Mouse (Mus musculus) heart, adult 8-10 months (tissue): ENCODE data around the gene Cdkl2. TPM values are rescaled to one million over a fixed set of nuclear protein-coding genes. Genes with fewer than 3 reads are reported as not detected.

Experiments
- DNase-seq: peaks from one replicate; pipeline ENCODE4 v3.0.0; 2022; ENCODE audit warnings: low spot score
- total RNA-seq, 4 experiments: library from RNA; stranded (reverse); gene quantifications; 2 replicates each; pipeline ENCODE4 v1.2.4; 2022

Gene Cdkl2
- total RNA-seq = 1 to 10 TPM; 4.2 to 6.9 (median 5.6) TPM

- DNase-seq = no peak
Observed at GRCm38 (mm10) chr5:92043783-92044182, at the start of gene Cdkl2. Cdkl2 (minus strand) TSS chr5:92043883.

DNA sequence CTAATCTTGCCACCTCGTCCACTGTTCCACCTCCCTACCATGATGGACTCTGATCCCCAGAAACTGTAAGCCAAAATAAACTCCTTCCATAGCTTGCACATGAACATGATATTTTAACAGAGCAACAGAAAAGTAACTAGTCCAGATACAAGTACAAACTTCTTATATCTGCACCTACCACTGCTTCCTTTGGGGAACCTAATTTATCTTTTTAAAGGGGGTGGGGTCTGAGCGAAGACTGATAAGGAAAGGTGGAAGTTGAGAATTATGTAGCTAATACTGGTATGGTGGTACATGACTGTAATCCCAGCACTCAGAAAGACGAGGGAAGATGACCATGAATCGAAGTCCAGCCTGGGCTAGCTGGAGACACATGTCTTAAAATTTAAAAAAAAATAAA is 43.8 kb upstream of the Cdkl2 start:
- DNase-seq = no peak

- no peak for DNase-seq
Observed at GRCm38 (mm10) chr5:92085821-92086550, 42.3 kb upstream of the Cdkl2 start.

GRCm38 (mm10) chr5:92085246-92085645 is 41.6 kb upstream of the Cdkl2 start:
- no peak for DNase-seq

DNA sequence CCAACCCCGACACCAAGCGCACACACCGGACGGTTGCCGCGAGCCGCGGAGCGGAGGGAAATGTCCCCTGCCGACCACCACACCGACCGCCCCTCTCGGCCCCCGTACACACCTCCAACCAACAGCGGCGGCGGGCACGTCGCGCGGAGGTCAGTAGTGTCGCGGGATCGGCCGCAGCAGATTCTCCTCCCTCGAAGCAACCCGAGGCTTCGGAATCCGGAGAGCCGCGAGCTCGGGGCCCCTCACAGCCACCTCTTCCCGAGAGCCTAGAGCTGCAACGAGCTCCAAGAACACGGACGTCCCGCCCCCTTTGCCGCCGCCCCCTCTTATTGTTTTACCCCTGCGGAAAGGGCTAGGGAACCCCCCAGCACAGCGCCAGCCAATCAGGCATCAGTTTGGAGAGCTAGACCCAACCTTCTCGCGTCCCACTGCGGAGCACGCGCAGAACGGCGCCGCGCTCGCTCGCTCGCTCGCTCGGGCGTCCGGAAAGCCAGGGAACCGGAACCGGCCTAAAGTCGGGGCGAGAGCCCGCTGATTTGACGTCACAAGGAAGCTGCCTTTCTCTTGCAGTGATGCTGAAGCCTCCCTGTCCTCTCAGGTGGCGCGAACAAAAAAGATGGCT is 39.8 kb upstream of the Cdkl2 start, which contains the start of gene G3bp2:
TSS of gene G3bp2 (minus strand) at position 303 of the 622 bp plus-strand sequence.
- DNase-seq = peak; percentile 97

- DNase-seq = peak; percentile 44
Observed at GRCm38 (mm10) chr5:92082821-92083401, 39.2 kb upstream of the Cdkl2 start.

GRCm38 (mm10) chr5:92081326-92081725 is 37.6 kb upstream of the Cdkl2 start:
- no peak for DNase-seq

DNA sequence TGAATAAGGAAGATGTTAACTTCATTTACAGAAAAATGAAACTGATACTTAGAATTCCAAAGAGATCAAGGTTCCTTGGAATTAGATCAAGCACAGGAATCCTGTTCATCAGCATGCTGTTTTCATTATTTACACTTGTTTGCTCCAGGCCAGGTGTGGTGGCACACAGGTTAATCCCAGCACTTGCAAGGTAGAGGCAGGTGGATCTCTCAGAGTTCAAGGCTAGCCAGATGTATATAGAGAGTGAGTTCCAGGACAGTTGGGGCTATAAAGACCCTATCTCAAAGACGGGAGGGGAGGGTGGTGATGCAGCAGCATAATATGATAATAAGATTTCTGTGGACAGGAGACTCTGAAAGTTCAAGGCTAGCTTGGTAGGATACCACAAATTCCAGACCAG is 36.7 kb upstream of the Cdkl2 start:
- no peak for DNase-seq

DNA sequence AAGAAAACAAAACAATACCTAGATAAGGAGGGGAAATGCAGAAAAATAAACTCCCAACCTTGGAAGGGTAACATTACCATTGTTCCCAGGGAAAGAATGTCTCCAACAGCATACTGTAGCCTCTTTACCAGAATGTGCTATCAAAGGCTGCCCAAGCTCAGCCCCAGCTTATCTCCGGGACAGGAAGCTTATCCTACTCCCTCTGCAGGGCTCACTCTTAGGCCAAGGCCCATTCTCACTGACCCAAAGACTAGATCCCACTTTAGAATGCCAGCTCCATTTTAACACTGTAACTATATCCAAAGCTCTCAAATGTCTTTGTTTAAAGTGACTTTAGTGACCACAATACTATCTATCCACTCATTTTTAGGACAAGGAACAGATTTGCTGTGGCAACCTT is 35.6 kb upstream of the Cdkl2 start:
- DNase-seq = no peak

GRCm38 (mm10) chr5:92078751-92079150 is 35.1 kb upstream of the Cdkl2 start:
- DNase-seq = no peak

- DNase-seq = no peak
Observed at GRCm38 (mm10) chr5:92076273-92076672, 32.6 kb upstream of the Cdkl2 start.

DNA sequence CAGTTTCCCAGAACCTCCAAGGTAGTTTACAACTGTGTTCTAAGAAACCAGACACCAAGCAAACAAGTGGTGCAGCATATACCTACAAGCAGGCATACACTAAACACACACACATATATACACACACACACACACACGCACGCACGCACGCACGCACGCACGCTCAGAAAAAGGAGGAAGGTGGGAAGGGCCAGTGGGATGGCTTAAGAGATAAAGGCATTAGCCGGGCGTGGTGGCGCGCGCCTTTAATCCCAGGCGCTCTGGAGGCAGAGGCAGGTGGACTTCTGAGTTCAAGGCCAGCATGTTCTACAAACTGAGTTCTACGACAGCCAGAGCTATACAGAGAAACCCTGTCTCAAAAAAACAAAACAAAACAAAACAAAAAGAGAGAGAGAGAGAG is 30.4 kb upstream of the Cdkl2 start:
- DNase-seq = no peak

DNA sequence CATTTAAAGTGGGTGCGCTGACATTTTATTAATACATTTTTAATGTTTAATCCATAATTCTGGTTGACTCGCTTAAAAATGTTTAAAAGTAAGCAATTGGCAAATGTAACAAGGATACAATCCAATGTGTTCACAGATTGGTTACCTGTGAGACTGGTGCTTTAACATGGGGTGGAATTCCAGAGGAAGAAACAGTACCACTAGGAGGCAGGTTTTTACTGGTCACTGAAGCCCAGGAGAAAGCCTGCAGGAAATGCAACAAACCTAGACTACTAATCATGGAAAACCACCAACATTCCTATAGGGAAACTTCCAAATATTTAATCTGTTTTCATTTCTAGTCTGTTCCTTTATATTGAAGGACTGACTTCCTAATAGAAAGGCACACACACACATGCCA is 19.5 kb upstream of the Cdkl2 start:
- DNase-seq = no peak

- DNase-seq = no peak
Observed at GRCm38 (mm10) chr5:92052866-92053265, 9.2 kb upstream of the Cdkl2 start.

GRCm38 (mm10) chr5:92050419-92050818 is 6.7 kb upstream of the Cdkl2 start:
- no peak for DNase-seq

DNA sequence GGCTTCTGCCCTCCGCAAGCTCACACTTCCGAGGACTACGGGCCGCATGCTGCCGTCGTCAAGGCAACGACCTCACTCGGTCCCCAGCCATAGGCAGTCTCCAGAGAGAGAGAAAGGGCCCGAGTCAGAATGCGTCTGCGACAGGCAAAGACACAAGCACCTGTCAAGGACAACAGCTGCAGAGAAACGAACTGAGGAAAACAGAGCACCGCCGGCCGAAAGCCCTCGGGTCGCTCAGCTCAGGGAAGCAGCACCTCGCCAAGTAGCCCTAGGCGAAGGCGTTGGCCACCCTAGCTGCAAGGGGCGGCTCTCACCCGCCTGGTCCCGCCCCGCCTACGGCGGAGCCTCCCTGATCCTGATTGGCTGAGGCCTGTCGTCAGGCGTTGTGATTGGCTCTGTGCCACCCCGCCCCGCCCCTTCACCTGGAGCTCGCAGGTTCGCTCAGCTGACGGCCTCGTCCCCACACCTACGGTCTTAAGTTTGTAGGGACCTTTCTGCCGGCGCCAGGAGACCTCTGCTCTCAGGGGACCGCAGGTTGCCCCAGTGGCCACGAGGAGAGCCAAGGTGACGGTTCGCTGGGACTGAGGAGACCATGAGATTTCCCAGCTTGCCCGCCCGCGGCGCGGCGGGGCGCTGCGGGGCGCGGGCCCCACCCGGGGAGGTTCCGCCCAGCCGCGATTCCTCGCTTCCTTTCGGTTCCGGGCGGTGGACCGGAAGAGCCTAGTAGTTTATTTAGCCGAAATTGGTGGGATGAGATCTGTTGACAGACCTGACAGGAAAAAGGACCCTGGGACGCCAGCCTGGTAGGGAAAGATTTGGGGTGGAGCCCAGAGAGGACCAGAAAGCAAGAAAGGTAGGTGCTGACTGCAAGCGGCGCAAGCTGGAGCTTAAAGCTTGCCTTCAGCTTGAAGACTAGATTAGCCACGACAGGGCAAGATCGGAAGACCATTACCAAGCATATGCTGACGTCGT is 1.0 kb downstream of the Cdkl2 start:
- DNase-seq = peak; percentile 88

DNA sequence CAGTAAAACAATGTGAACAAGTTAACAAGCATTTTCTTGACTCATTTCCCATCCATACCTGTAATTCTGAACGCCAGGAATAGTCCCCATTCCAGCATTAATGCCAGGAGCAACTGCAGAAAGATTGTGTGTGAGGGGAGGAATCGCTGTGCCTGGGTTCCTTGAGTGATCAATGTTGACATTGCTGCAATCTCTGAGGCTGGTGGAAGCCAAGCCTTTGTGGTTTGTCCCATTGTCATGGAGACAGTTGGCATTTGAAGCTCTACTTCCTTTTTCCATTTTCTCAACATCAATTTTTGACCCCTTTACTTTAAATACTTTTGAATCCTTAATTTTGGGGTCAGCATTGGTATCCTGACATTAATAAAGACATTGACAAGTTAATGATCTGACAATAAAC is 23.7 kb downstream of the Cdkl2 start:
- DNase-seq = no peak

DNA sequence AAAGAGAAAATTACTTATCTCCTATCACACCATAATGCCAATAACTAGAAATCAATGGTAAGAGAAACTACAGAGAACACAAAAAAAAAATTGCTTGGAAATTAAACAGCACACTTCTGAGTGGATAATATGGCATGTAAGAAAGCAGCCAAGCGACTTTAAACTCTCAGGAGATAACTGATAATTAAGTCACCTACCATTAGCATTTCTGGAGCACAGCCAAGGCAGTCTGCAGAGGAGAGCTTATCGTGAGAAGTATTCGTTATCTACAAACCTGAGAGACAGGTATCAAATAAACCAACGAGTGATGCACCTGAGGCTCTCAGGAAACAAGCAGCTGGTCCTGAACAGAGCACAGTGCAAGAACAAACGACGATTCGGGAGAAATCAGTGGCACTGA is 31.9 kb downstream of the Cdkl2 start:
- no peak for DNase-seq

- DNase-seq = no peak
Observed at GRCm38 (mm10) chr5:92009827-92010226, 33.9 kb downstream of the Cdkl2 start.

- peak; percentile 9 for DNase-seq
Observed at GRCm38 (mm10) chr5:92003011-92003410, 40.7 kb downstream of the Cdkl2 start.

GRCm38 (mm10) chr5:92000770-92001169 is 42.9 kb downstream of the Cdkl2 start:
- DNase-seq = peak; percentile 6

DNA sequence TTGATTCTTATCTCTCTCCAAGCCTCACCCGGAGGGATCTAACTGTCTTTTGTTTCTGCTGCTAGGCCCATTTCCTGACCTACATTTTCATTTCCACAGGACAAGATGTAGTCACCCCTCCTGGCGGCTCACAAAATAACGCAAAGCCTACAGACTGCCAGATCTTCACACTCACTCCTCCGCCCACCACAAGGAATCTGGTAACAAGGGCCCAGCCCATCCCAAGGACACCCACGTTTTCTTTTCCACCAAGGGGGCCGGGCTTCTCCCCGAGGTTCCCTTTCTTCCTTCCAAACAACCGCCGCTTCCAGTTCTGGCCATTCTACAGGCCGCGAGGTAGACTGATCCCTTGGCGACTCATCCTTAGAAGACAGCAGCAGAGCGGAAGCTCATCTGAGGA is 49.1 kb downstream of the Cdkl2 start:
- peak; percentile 3 for DNase-seq
